Mouse (Mus musculus) layer of hippocampus, postnatal 25 days (tissue): ENCODE measurements around the gene Lin7b. TPM values are rescaled to one million over a fixed set of nuclear protein-coding genes. Genes with fewer than 3 reads are reported as not detected.

Experiments
- DNase-seq, 2 experiments: peaks; one replicate each; pipeline ENCODE4 v3.0.0; 2022; ENCODE audit warnings: mixed read lengths in 2 of 2, low spot score in 1 of 2; ENCODE audit errors: extremely low spot score in 1 of 2
- total RNA-seq, 2 experiments: library from RNA; stranded (reverse); gene quantifications; 2 replicates each; pipeline ENCODE4 v1.2.3; 2021

The Lin7b gene
- total RNA-seq, 2 experiments from 2014 or later = 151 to 155 TPM

DNA sequence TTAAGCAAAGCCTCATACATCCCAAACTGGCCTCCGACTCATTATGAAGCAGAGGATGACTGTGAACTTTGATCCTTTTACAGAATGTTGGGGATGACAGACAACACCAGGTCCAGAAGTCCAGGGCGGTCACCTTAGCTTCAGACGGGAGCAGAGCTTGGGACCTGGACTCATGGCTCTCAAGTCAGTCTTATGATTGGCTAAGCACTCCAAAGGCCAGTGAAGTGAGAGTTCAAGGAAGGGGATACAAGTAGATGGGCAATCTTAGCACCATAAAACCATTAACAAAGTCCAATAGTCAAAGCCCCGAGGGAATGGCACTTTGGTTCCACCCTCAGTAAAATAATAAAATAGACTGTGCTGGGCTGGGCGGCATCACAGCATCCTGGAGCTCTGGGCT lies 47.3 kb downstream of the Lin7b start:
- DNase-seq = no peak

DNA sequence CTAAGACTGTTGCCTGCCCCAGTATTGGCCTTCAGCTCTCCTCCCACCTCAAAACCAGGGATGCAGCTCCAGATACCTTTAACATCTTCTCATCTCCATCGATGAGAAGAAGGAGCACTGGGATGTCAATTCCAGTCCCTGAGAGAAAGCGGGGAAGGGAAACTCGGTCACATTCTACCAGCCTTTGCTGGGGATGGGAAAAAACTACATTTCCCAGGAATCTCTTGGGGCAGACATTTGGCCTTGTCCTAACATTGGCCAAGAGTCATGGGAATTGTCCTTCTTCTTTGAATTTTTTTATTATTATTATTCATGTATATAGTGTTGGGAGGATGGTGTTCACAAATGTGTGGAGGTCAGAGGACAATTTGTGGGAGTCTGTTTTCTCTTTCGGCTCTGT lies 48.1 kb downstream of the Lin7b start:
- no peak for DNase-seq

Other genes with a start within 250 kb of the Lin7b start
- gene Rps11, start 246.1 kb downstream of the Lin7b start, total RNA-seq = 100 to 1,000 TPM; 418 to 465 TPM
- 100 to 1,000 TPM; 765 to 826 TPM for gene Rpl13a, start 241.8 kb downstream of the Lin7b start, total RNA-seq
- gene Gm45713, start 234.4 kb downstream of the Lin7b start, total RNA-seq = not detected
- 1 to 10 TPM; 4.5 to 8.2 TPM for gene Flt3l, start 234.2 kb downstream of the Lin7b start, total RNA-seq
- gene Pih1d1, start 216.3 kb downstream of the Lin7b start, total RNA-seq = 10 to 100 TPM; 43.2 to 47.0 TPM
- gene Aldh16a1, start 216.0 kb downstream of the Lin7b start, total RNA-seq = 10 to 100 TPM; 10.9 to 13.6 TPM
- 1,000 to 10,000 TPM; 1,494 to 1,551 TPM for gene Slc17a7, start 206.6 kb downstream of the Lin7b start, total RNA-seq
- gene Gfy, start 191.0 kb downstream of the Lin7b start, total RNA-seq = under 1 TPM in 1 of 2 experiments, not detected in 1; 0.26 TPM
- not detected for gene Pth2, start 189.6 kb downstream of the Lin7b start, total RNA-seq
- gene Ccdc155, start 165.7 kb downstream of the Lin7b start, total RNA-seq = 1 to 10 TPM; 2.4 to 2.9 TPM
- gene Dkkl1, start 158.4 kb downstream of the Lin7b start, total RNA-seq = 1 to 10 TPM; 1.2 to 2.4 TPM
- gene Tead2, start 154.8 kb downstream of the Lin7b start, total RNA-seq = 1 to 10 TPM; 4.7 to 5.5 TPM
- gene Cd37, start 131.5 kb downstream of the Lin7b start, total RNA-seq = 1 to 10 TPM; 3.1 to 5.7 TPM
- 1 to 10 TPM; 1.6 to 2.2 TPM for gene Slc6a16, start 129.5 kb downstream of the Lin7b start, total RNA-seq
- gene Slc6a21, start 93.1 kb downstream of the Lin7b start, total RNA-seq = not detected
- 10 to 100 TPM; 14.1 to 18.5 TPM for gene Trpm4, start 36.8 kb downstream of the Lin7b start, total RNA-seq
- under 1 TPM in 1 of 2 experiments, not detected in 1; 0.17 TPM for gene Hrc, start 35.3 kb downstream of the Lin7b start, total RNA-seq
- 100 to 1,000 TPM; 129 to 134 TPM for gene Ppfia3, start 3.6 kb downstream of the Lin7b start, total RNA-seq
- 100 to 1,000 TPM; 288 to 443 TPM for gene Snrnp70, start 25.2 kb upstream of the Lin7b start, total RNA-seq
- gene Kcna7, start 35.1 kb upstream of the Lin7b start, total RNA-seq = not detected
- gene Ntf5, start 43.1 kb upstream of the Lin7b start, total RNA-seq = under 1 TPM in 1 of 2 experiments, not detected in 1; 0.22 TPM
- gene Lhb, start 50.2 kb upstream of the Lin7b start, total RNA-seq = under 1 TPM in 1 of 2 experiments, not detected in 1; 0.57 TPM
- gene Gys1, start 64.3 kb upstream of the Lin7b start, total RNA-seq = 10 to 100 TPM; 13.9 to 16.5 TPM
- gene Ruvbl2, start 67.5 kb upstream of the Lin7b start, total RNA-seq = 10 to 100 TPM; 34.3 to 40.6 TPM
- gene Ftl1, start 89.3 kb upstream of the Lin7b start, total RNA-seq = 100 to 1,000 TPM; 204 to 228 TPM
- gene Bax, start 96.3 kb upstream of the Lin7b start, total RNA-seq = 10 to 100 TPM; 81.6 to 82.1 TPM
- gene Tulp2, start 111.3 kb upstream of the Lin7b start, total RNA-seq = not detected
- gene Gm45808, start 116.2 kb upstream of the Lin7b start, total RNA-seq = 1 to 10 TPM in 1 of 2 experiments, under 1 TPM in 1; 0.63 to 1.1 TPM
- gene Dhdh, start 118.2 kb upstream of the Lin7b start, total RNA-seq = 1 to 10 TPM; 3.1 to 5.7 TPM
- 100 to 1,000 TPM; 102 to 105 TPM for gene Nucb1, start 139.8 kb upstream of the Lin7b start, total RNA-seq
- 10 to 100 TPM; 19.6 to 21.6 TPM for gene Ppp1r15a, start 155.7 kb upstream of the Lin7b start, total RNA-seq
- gene Plekha4, start 155.7 kb upstream of the Lin7b start, total RNA-seq = under 1 TPM; 0.47 TPM
- gene Hsd17b14, start 184.3 kb upstream of the Lin7b start, total RNA-seq = under 1 TPM in 1 of 2 experiments, not detected in 1; 0.54 TPM
- 10 to 100 TPM; 20.5 to 23.4 TPM for gene Bcat2, start 199.6 kb upstream of the Lin7b start, total RNA-seq
- not detected for gene Fgf21, start 244.9 kb upstream of the Lin7b start, total RNA-seq
- gene Fut1, start 246.7 kb upstream of the Lin7b start, total RNA-seq = not detected